In the genomic region with DNA sequence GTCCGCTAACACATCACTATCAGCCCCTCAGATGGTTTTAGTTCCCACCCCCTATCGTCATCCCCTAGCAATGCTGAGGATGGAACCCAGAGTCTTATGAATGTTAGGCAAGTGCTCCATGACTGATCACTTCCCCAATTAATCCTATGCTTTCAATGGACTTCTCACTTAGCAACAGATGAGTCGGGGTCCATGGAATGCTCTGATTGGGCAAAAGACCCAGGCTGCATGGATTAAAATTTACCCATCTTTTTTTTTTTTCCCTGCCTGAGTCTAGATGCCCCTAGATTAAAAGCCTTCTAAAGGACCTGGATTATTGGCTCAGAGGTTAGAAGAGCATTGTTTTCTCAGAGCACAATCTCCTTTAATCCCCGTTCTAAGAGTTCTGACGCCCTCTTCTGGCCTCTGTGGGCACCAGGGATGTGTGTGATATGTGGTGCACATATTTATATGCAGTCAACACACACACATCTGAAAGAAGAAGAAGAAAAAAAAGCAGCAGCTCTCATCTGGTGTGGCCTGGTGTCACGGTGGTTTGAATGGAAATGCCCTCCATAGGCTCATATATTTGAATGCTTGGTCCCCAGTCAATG, we compare ENCODE assay signal across 8 mouse cellular contexts. TPM values are rescaled to one million over a fixed set of nuclear protein-coding genes. Genes with fewer than 3 reads are reported as not detected.
DNase-seq lines count a peak whose midpoint lies in the region; ATAC-seq lines count a peak whose summit lies in the region.

No protein-coding gene starts in this region.

- no peak overlapping the region for H3K27ac ChIP-seq in neural tube, embryonic 11.5 days (ENCODE audit: low read depth, low read length)

- no peaks in the 10 kb centered on the region for H3K9me3 ChIP-seq in neural tube, embryonic 11.5 days (ENCODE audit: control insufficient read depth, low read length)

- H3K36me3 ChIP-seq in neural tube, embryonic 11.5 days (ENCODE audit: control insufficient read depth, insufficient read depth, low read length): no peaks in the 10 kb centered on the region

- H3K4me1 ChIP-seq in neural tube, embryonic 11.5 days (ENCODE audit: control insufficient read depth, insufficient read depth, low read length): no peaks in the 10 kb centered on the region

- H3K4me3 ChIP-seq in neural tube, embryonic 11.5 days (ENCODE audit: low read depth, low read length): no peak overlapping the region

- no peak overlapping the region for H3K4me2 ChIP-seq in neural tube, embryonic 11.5 days (ENCODE audit: low read depth)

- ATAC-seq in frontal cortex, adult (ENCODE audit: low TSS enrichment): peak; percentile 44
- no peak for ATAC-seq in neural tube, embryonic 11.5 days (ENCODE audit: insufficient read depth, low FRiP score, low TSS enrichment)
- ATAC-seq in hematopoietic stem cell, adult 5-6 weeks (replicated peaks in 1 of 2; ENCODE audit: insufficient read depth in 1 of 2, low FRiP score in 2 of 2, low TSS enrichment in 1 of 2, low read depth in 1 of 2, poor library complexity in 2 of 2, severe bottlenecking in 2 of 2): peak; percentile 72 to 78
- peak; percentile 24; the same call in 1 of the 2 replicates for ATAC-seq in neutrophil, adult 5-6 weeks (ENCODE audit: extremely low read depth, insufficient number of reproducible peaks, low FRiP score, poor library complexity, severe bottlenecking)

- DNase-seq in frontal cortex, postnatal 10 days (ENCODE audit: low spot score in 2 of 2): no peak
- peak; percentile 39 for DNase-seq in neural tube, embryonic 11.5 days (ENCODE audit: low spot score)
- DNase-seq in neural tube, embryonic 10.5 days (ENCODE audit: extremely low spot score, low spot score): no peak
- DNase-seq in spleen, postnatal 14 days (ENCODE audit: low spot score in 2 of 2): no peak
- DNase-seq in gastrocnemius, adult 18-20 months (ENCODE audit: low spot score): no peak

- H3K27me3 ChIP-seq in neural tube, embryonic 11.5 days (ENCODE audit: control insufficient read depth, insufficient read depth, low read length): no peaks in the 10 kb centered on the region

- WGBS in neural tube, embryonic 11.5 days: 60% methylated on average over 6 of the region's 6 CpGs

- no peak overlapping the region for H3K9ac ChIP-seq in neural tube, embryonic 11.5 days (ENCODE audit: low read length)

RNA-seq across cellular contexts. Expression of a gene that starts 46.2 kb away (rescaled TPM):
- 124 and 126 TPM in 2 replicates for polyA plus RNA-seq in neural tube, embryonic 11.5 days (2014; fragmentation: Nextera tagmentation; extraction: Ambion mirVana)
- 35.1 and 50.3 TPM in 2 replicates for total RNA-seq in hematopoietic stem cell, adult 5-6 weeks (2017)
- total RNA-seq in neutrophil, adult 5-6 weeks (2017): 20.6 and 26.4 TPM in 2 replicates
- total RNA-seq in gastrocnemius, adult 18-20 months (2021): 100 to 1,000 TPM; 433 to 496 TPM

RNA-seq across cellular contexts. Expression of a gene that starts 46.3 kb away (rescaled TPM):
- polyA plus RNA-seq in neural tube, embryonic 11.5 days (2014; fragmentation: Nextera tagmentation; extraction: Ambion mirVana): 14.1 and 14.9 TPM in 2 replicates
- total RNA-seq in hematopoietic stem cell, adult 5-6 weeks (2017): 7.1 and 8.4 TPM in 2 replicates
- total RNA-seq in neutrophil, adult 5-6 weeks (2017): 9.9 and 10.7 TPM in 2 replicates
- total RNA-seq in gastrocnemius, adult 18-20 months (2021): 10 to 100 TPM; 32.4 to 42.5 TPM

RNA-seq across cellular contexts. Expression of a gene that starts 47.7 kb away (rescaled TPM):
- 0.07 and 0.16 TPM in 2 replicates for polyA plus RNA-seq in neural tube, embryonic 11.5 days (2014; fragmentation: Nextera tagmentation; extraction: Ambion mirVana)
- total RNA-seq in hematopoietic stem cell, adult 5-6 weeks (2017): 16.3 and 17.0 TPM in 2 replicates
- 35.1 and 36.9 TPM in 2 replicates for total RNA-seq in neutrophil, adult 5-6 weeks (2017)
- 1 to 10 TPM; 6.5 to 9.4 TPM for total RNA-seq in gastrocnemius, adult 18-20 months (2021)
